Mouse (Mus musculus) intestine, embryonic 14.5 days (tissue): ENCODE data around the gene Acp6. TPM values are rescaled to one million over a fixed set of nuclear protein-coding genes. Genes with fewer than 3 reads are reported as not detected.
A peak's percentile ranks its signal among the peaks of the same experiment; 100 is the strongest.

ENCODE experiments used
- ATAC-seq: fragments of 200-750 bp; cut with Nextera tagmentation; replicated peaks from 2 replicates; pipeline ENCODE4 v1.8.0; 2017; ENCODE audit warnings: low read depth, moderate number of reproducible peaks, moderate TSS enrichment, moderate library complexity; ENCODE audit not compliant: low FRiP score, low TSS enrichment
- DNase-seq: peaks from one replicate; pipeline ENCODE4 v3.0.0-alpha.2; 2018; ENCODE audit warnings: low spot score
- H3K27ac ChIP-seq: fragments of 300-500 bp; sonication (generic); 2 replicates; pipeline ENCODE4 v1.5.1; 2014; ENCODE audit warnings: low read depth, mild to moderate bottlenecking, control low read depth
- H3K27me3 ChIP-seq: fragments of 300-500 bp; sonication (generic); replicated peaks from 2 replicates; pipeline ENCODE4 v1.6.1; 2014; ENCODE audit warnings: low read length, control low read depth; ENCODE audit not compliant: control insufficient read depth, insufficient read depth
- H3K36me3 ChIP-seq: fragments of 300-500 bp; sonication (generic); 2 replicates; pipeline ENCODE4 v1.6.1; 2014; ENCODE audit warnings: low read length, control low read depth; ENCODE audit not compliant: control insufficient read depth, insufficient read depth
- H3K4me1 ChIP-seq: fragments of 300-500 bp; sonication (generic); replicated peaks from 2 replicates; pipeline ENCODE4 v1.6.1; 2014; ENCODE audit warnings: low read length, control low read depth, mixed read lengths; ENCODE audit not compliant: control insufficient read depth, insufficient read depth
- H3K4me2 ChIP-seq: fragments of 300-500 bp; sonication (generic); 2 replicates; pipeline ENCODE4 v1.6.1; 2014; ENCODE audit warnings: low read length
- H3K4me3 ChIP-seq: fragments of 300-500 bp; sonication (generic); 2 replicates; pipeline ENCODE4 v1.5.1; 2014; ENCODE audit warnings: low read depth, low read length, control low read depth, mixed read lengths
- H3K9ac ChIP-seq: fragments of 300-500 bp; sonication (generic); 2 replicates; pipeline ENCODE4 v1.6.1; 2014; ENCODE audit warnings: mild to moderate bottlenecking, low read length
- H3K9me3 ChIP-seq: fragments of 300-500 bp; sonication (generic); 2 replicates; pipeline ENCODE4 v1.6.1; 2016; ENCODE audit warnings: low read length, control low read depth; ENCODE audit not compliant: control insufficient read depth
- WGBS: fragments of 180-500 bp; shearing (Covaris S2); extraction: QIAGEN DNeasy Blood & Tissue Kit; methylation state at CpG from one replicate; pipeline ENCODE4 v1.1.7; 2014; 5-methylcytosine and 5-hydroxymethylcytosine counted together
- polyA plus RNA-seq: library from polyadenylated mRNA; unstranded; fragments of >200 nt; fragmentation: Nextera tagmentation; extraction: Ambion mirVana; gene quantifications from 2 replicates; pipeline ENCODE4 v1.2.1, GENCODE M21; 2014

Gene Acp6
- polyA plus RNA-seq, 1 experiment from 2014 or later = 43.9 TPM

DNA sequence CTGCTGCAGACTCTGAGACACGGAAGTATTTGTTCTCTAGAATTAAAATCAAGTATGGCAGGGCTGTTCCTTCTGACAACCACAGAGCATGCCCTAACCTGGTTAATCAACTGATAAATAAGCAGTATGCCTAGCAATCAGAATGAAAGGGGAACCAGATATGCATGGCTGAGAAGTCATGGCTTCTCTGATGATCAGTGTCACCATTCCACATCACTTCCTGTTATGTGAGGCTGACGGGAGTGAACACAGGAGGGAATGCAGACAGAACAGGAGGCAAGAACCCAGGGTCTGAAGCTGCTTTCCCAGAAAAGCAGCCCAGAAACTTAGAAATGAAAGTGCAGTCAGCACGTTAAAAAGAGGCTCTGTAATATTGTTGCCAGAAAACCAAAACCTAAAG, 47.9 kb downstream of the Acp6 start:
- ATAC-seq = no peak
- no peak overlapping the region for H3K27ac ChIP-seq
- no peaks in the 10 kb centered on the region for H3K27me3 ChIP-seq
- H3K9me3 ChIP-seq = no peaks in the 10 kb centered on the region
- H3K4me1 ChIP-seq = no peaks in the 10 kb centered on the region
- H3K4me3 ChIP-seq = no peak overlapping the region
- no peak overlapping the region for H3K9ac ChIP-seq
- no peak overlapping the region for H3K4me2 ChIP-seq
- 73% methylated on average over 3 of the region's 3 CpGs for WGBS
- H3K36me3 ChIP-seq = peaks cover 81% of the 10 kb centered on the region
- no peak for DNase-seq

DNA sequence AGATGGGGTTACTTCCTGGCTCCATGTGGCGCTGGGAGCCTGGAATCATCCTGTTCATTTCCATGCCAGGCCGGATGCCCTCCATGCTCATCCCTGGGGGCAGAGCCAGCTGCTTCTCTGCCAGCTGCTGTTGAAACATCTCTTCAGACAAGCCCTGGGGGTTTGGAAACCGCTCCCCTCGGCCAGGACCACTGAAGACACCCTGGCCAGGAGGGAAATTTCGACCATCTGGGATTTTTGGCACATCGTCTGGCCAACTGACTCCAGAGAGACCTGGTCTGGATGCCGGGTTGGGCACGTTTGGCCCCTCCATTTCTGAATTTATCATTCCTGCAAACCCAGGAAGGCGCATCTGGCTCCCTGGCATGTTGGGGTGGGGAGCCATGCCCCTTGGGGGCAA, 50.8 kb downstream of the Acp6 start:
- ATAC-seq (no peak), DNase-seq (no peak)
- WGBS = 96% methylated on average over 9 of the region's 9 CpGs
- Histone ChIP-seq H3K36me3 (peaks cover 99% of the 10 kb centered on the region), H3K4me1 (no peaks in the 10 kb centered on the region), H3K4me3 (no peak overlapping the region), H3K4me2 (no peak overlapping the region), H3K9ac (no peak overlapping the region), H3K27me3 (no peaks in the 10 kb centered on the region), H3K27ac (no peak overlapping the region), H3K9me3 (no peaks in the 10 kb centered on the region)

DNA sequence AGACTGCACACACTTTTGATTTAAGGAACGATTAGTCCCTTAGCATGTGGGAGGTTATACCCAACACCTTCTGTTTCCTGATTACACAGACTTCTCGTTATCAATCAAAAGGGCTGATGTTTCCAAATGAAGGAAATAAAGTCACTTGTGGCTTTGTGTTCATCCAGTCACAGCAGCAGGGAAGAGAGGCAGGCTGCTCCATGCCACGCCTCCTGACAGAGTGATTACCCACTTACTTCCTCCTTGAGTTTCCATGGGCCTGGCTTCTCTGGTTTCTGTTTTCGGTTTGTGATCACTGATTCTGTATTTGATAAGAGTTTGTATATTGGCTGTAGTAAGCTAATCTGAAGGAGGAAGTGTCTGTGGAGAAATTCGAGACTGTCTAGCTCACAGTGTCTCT, 52.6 kb downstream of the Acp6 start:
- DNase-seq (no peak), ATAC-seq (no peak)
- Histone ChIP-seq H3K4me1 (no peaks in the 10 kb centered on the region), H3K9ac (no peak overlapping the region), H3K9me3 (no peaks in the 10 kb centered on the region), H3K4me3 (no peak overlapping the region), H3K27me3 (no peaks in the 10 kb centered on the region), H3K27ac (no peak overlapping the region), H3K36me3 (peaks cover 99% of the 10 kb centered on the region), H3K4me2 (no peak overlapping the region)
- WGBS = 80% methylated on average over 5 of the region's 5 CpGs

DNA sequence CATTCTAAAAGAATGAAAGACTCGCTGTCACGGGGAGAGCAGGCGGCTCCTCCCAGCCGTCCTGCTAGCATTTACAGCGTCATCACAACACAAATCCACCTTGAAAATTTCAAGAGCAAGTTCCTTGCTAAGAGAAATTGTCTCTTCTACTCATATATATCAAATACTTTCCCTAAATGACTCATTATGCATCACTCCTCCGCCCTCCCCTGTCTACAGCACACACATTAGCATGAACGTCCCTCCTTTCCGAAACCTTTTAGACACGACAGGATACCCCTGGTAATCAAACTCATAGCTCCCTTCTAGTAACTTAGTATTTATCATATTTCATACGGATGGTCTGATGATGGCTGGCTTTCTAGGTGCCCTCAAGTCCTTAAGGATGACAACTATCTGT, 55.3 kb downstream of the Acp6 start:
- H3K9ac ChIP-seq = no peak overlapping the region
- WGBS = 87% methylated on average over 10 of the region's 10 CpGs
- no peak overlapping the region for H3K27ac ChIP-seq
- ATAC-seq (no peak), DNase-seq (no peak)
- H3K4me3 ChIP-seq = no peak overlapping the region
- H3K4me2 ChIP-seq = no peak overlapping the region
- no peaks in the 10 kb centered on the region for H3K27me3 ChIP-seq
- H3K36me3 ChIP-seq = peaks cover 96% of the 10 kb centered on the region
- no peaks in the 10 kb centered on the region for H3K9me3 ChIP-seq
- no peaks in the 10 kb centered on the region for H3K4me1 ChIP-seq

DNA sequence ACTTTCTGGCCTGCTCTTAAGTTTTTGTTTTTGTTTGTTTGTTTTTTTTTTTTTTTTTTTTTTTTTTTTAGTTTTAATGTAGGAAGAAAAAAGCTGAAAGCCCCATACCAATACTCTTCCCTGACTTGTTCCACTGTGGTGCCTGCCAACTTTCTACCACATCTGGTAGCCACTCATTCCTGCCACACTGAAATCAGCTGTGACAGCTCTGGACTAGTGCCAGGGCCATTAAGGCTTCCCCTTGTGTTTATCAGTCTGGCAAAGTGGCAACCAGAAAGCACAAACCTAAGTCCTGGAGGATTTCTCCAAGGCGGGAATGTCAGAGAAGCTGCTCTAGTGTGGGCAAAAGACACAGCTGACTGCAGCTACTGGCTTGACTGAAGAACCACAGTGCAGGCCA, 55.9 kb downstream of the Acp6 start:
- no peak overlapping the region for H3K4me3 ChIP-seq
- no peaks in the 10 kb centered on the region for H3K9me3 ChIP-seq
- no peak overlapping the region for H3K27ac ChIP-seq
- H3K4me2 ChIP-seq = no peak overlapping the region
- H3K9ac ChIP-seq = no peak overlapping the region
- no peaks in the 10 kb centered on the region for H3K27me3 ChIP-seq
- WGBS = 54% methylated on average over 1 of the region's 1 CpGs
- peaks cover 96% of the 10 kb centered on the region for H3K36me3 ChIP-seq
- no peak for ATAC-seq
- no peak for DNase-seq
- no peaks in the 10 kb centered on the region for H3K4me1 ChIP-seq

DNA sequence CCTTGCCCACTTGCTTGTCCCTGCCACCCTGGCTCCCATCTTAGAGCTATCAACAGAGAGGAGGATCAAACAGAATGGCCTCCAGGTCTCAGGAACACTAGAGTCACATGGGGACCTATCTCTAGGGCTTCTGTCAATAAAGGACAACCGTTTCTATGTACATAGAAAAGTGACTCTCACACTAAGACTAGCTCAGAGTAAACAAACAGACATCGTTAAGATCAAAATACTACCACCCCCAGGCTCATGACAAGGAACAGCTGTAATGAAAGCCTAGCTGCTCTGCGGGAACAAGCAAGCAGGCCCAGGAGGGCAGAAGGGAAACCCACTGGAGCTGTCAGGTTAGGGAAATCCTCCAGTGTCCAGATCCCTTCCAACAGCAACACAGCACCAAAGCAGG, 56.9 kb downstream of the Acp6 start:
- no peak overlapping the region for H3K4me3 ChIP-seq
- WGBS = 42% methylated on average over 3 of the region's 3 CpGs
- DNase-seq (no peak), ATAC-seq (no peak)
- no peak overlapping the region for H3K27ac ChIP-seq
- H3K36me3 ChIP-seq = peaks cover 96% of the 10 kb centered on the region
- no peaks in the 10 kb centered on the region for H3K4me1 ChIP-seq
- no peaks in the 10 kb centered on the region for H3K9me3 ChIP-seq
- no peak overlapping the region for H3K9ac ChIP-seq
- H3K4me2 ChIP-seq = no peak overlapping the region
- H3K27me3 ChIP-seq = no peaks in the 10 kb centered on the region

DNA sequence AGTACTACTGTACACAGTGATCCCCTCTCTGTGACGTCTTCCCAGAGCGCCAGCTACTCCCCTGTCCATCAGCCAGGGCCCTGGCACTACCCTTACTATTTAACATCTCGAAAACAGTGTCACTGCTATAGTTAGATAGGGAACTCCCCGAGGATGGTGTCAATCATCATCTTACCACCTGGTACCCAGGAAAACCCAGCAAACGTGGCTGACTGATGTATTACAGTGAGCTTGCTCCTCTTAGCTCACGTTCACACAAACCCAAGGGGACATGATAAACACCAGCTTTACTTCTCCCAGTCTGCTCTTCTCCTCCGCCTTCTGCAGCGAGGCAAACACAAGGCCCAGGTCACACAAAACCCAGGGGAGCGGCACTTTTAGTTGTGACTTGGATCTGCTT, 64.7 kb downstream of the Acp6 start:
- Histone ChIP-seq H3K4me1 (peaks cover 23% of the 10 kb centered on the region), H3K27me3 (no peaks in the 10 kb centered on the region), H3K4me3 (no peak overlapping the region), H3K9me3 (no peaks in the 10 kb centered on the region), H3K4me2 (no peak overlapping the region), H3K9ac (no peak overlapping the region), H3K27ac (no peak overlapping the region), H3K36me3 (peaks cover 50% of the 10 kb centered on the region)
- ATAC-seq (no peak), DNase-seq (no peak)
- 80% methylated on average over 9 of the region's 9 CpGs for WGBS

DNA sequence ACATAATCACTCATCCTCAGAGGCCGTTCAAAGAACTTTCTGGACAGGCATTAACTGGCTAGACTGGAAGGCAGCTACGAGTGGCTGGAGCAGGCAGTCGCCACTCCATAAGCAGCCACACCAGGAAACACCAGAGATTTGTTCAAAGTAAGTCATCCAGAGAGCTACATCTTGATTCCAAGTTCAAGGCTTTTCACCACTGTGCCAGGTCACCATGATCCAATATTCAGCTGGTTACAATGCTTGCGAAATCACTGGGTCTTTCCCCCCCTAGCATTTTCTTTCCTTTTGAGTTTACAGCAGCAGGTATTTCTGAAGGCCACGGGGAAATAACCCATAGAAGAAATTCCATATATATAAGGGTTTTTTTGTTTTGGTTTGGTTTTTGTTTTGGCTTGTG, 66.7 kb downstream of the Acp6 start:
- H3K27me3 ChIP-seq = no peaks in the 10 kb centered on the region

DNA sequence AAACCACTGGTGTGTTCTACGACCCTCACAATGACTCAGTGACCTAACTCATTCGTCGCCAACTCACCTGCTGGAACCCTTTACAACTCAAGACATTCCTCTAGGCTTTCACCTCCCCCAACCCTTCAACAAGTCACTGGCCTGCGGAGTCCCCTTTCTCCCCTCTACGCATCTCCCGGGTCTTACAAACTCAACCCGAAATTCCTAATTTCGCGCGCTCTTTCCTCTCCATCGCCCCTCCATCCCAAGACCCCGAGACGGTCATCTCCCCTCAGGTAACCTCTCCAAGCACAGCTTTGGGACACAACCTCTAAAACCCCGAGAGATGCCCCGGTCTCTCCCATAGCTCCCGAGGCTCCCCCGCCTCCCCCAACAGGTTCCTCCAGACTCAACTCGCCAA, 68.1 kb downstream of the Acp6 start:
- WGBS = 0% methylated on average over 18 of the region's 18 CpGs

More for the DNA sequence above, 66.7 kb downstream of the Acp6 start:
- peaks cover 33% of the 10 kb centered on the region for H3K4me1 ChIP-seq
- H3K4me3 ChIP-seq = no peak overlapping the region
- no peak overlapping the region for H3K4me2 ChIP-seq
- ATAC-seq (no peak), DNase-seq (no peak)
- WGBS = 70% methylated on average over 5 of the region's 5 CpGs
- no peak overlapping the region for H3K27ac ChIP-seq
- no peak overlapping the region for H3K9ac ChIP-seq
- peaks cover 32% of the 10 kb centered on the region for H3K36me3 ChIP-seq
- no peaks in the 10 kb centered on the region for H3K9me3 ChIP-seq

More for the DNA sequence above, 68.1 kb downstream of the Acp6 start:
- peaks cover 17% of the 10 kb centered on the region for H3K36me3 ChIP-seq
- ATAC-seq = peak; percentile 38; the same call in 1 of the 2 replicates
- no peaks in the 10 kb centered on the region for H3K27me3 ChIP-seq
- peak overlapping the region; percentile 89 for H3K27ac ChIP-seq
- peak overlapping the region; percentile 89 for H3K9ac ChIP-seq
- H3K4me1 ChIP-seq = peaks cover 33% of the 10 kb centered on the region
- peak; percentile 78 for DNase-seq
- peak overlapping the region; percentile 70 for H3K4me3 ChIP-seq
- peak overlapping the region; percentile 78 for H3K4me2 ChIP-seq
- H3K9me3 ChIP-seq = no peaks in the 10 kb centered on the region
